8 mouse cellular contexts compared by ENCODE assay signal in the genomic region with DNA sequence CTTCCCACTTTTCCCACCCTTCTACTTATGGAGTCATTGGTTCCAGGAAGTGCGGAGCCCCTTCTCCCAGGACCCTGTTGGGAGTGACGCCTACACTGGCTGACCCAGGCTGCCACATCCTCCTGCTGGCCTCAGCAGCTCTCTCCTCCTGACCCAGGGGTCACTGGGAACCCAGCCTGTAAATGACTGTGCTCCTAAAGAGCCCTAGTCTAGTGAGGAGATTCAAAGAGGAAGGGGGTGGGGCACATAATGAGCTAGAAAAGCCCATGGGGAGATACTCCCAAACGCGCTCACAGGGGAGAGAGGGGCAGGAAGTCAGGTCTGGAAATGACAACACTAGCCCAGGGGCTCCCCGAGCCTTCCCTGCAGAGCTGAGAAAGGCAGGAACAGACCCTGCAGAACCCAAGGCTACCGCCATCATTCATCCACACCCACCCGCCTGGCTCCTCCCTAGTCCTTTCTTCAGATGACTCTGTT. TPM values are rescaled to one million over a fixed set of nuclear protein-coding genes. Genes with fewer than 3 reads are reported as not detected.
DNase-seq lines count a peak whose midpoint lies in the region; ATAC-seq lines count a peak whose summit lies in the region.

No protein-coding gene starts in this region.

- 0 out of 2 replicates have a peak, but pooled peaks have one; percentile 37 for ATAC-seq in forebrain, embryonic 15.5 days (replicated peaks)
- ATAC-seq in hindbrain, embryonic 13.5 days (ENCODE audit: low FRiP score): peak; percentile 52
- ATAC-seq in limb, embryonic 15.5 days (ENCODE audit: insufficient number of reproducible peaks, low FRiP score, low TSS enrichment, low read depth): no peak
- ATAC-seq in midbrain, embryonic 14.5 days (ENCODE audit: low FRiP score, low TSS enrichment): no peak

- H3K9ac ChIP-seq in forebrain, embryonic 15.5 days (replicated peaks): no peak overlapping the region
- H3K9ac ChIP-seq in hindbrain, embryonic 13.5 days: peak overlapping the region; percentile 55
- no peak overlapping the region for H3K9ac ChIP-seq in limb, embryonic 15.5 days
- H3K9ac ChIP-seq in midbrain, embryonic 14.5 days (replicated peaks; ENCODE audit: low read length): no peak overlapping the region

- H3K4me2 ChIP-seq in forebrain, embryonic 15.5 days (replicated peaks): no peak overlapping the region
- H3K4me2 ChIP-seq in hindbrain, embryonic 13.5 days: peak overlapping the region; percentile 40
- H3K4me2 ChIP-seq in limb, embryonic 15.5 days: peak overlapping the region; percentile 27
- peak overlapping the region; percentile 27; the same call in 1 of the 2 replicates for H3K4me2 ChIP-seq in midbrain, embryonic 14.5 days (ENCODE audit: low read length)

- H3K36me3 ChIP-seq in forebrain, embryonic 15.5 days: no peaks in the 10 kb centered on the region
- H3K36me3 ChIP-seq in hindbrain, embryonic 13.5 days: no peaks in the 10 kb centered on the region
- no peaks in the 10 kb centered on the region for H3K36me3 ChIP-seq in limb, embryonic 15.5 days
- H3K36me3 ChIP-seq in midbrain, embryonic 14.5 days (ENCODE audit: control insufficient read depth, insufficient read depth, low read length): no peaks in the 10 kb centered on the region

- H3K4me1 ChIP-seq in forebrain, embryonic 15.5 days: peaks cover 37% of the 10 kb centered on the region
- peaks cover 59% of the 10 kb centered on the region for H3K4me1 ChIP-seq in hindbrain, embryonic 13.5 days (replicated peaks)
- peaks cover 53% of the 10 kb centered on the region for H3K4me1 ChIP-seq in limb, embryonic 15.5 days
- H3K4me1 ChIP-seq in midbrain, embryonic 14.5 days (ENCODE audit: control insufficient read depth, insufficient read depth, low read length): peaks cover 39% of the 10 kb centered on the region

- DNase-seq in adrenal gland, postnatal 36 days: peak; percentile 27 to 69
- DNase-seq in midbrain, embryonic 14.5 days: no peak
- no peak for DNase-seq in cerebellum, adult 11-12 months
- no peak for DNase-seq in natural killer cell, adult 2 months (ENCODE audit: low spot score in 2 of 2)
- DNase-seq in right cerebral cortex, postnatal 10 days (ENCODE audit: low spot score in 2 of 2): no peak

- no peak overlapping the region for H3K4me3 ChIP-seq in forebrain, embryonic 15.5 days
- H3K4me3 ChIP-seq in hindbrain, embryonic 13.5 days: no peak overlapping the region
- peak overlapping the region; percentile 4; the same call in 1 of the 2 replicates for H3K4me3 ChIP-seq in limb, embryonic 15.5 days
- no peak overlapping the region for H3K4me3 ChIP-seq in midbrain, embryonic 14.5 days (replicated peaks; ENCODE audit: low read depth, low read length)

- H3K27ac ChIP-seq in forebrain, embryonic 15.5 days (replicated peaks): no peak overlapping the region
- peak overlapping the region; percentile 81 for H3K27ac ChIP-seq in hindbrain, embryonic 13.5 days
- peak overlapping the region; percentile 62 for H3K27ac ChIP-seq in limb, embryonic 15.5 days
- peak overlapping the region; percentile 66 for H3K27ac ChIP-seq in midbrain, embryonic 14.5 days (replicated peaks; ENCODE audit: low read depth, low read length)

- 23% methylated on average over 7 of the region's 7 CpGs for WGBS in forebrain, embryonic 15.5 days
- 7% methylated on average over 7 of the region's 7 CpGs for WGBS in hindbrain, embryonic 13.5 days
- 8% methylated on average over 7 of the region's 7 CpGs for WGBS in limb, embryonic 15.5 days
- 20% methylated on average over 7 of the region's 7 CpGs for WGBS in midbrain, embryonic 14.5 days

- H3K9me3 ChIP-seq in forebrain, embryonic 15.5 days: no peaks in the 10 kb centered on the region
- no peaks in the 10 kb centered on the region for H3K9me3 ChIP-seq in hindbrain, embryonic 13.5 days
- H3K9me3 ChIP-seq in limb, embryonic 15.5 days: no peaks in the 10 kb centered on the region
- no peaks in the 10 kb centered on the region for H3K9me3 ChIP-seq in midbrain, embryonic 14.5 days (ENCODE audit: control insufficient read depth, low read length)

- H3K27me3 ChIP-seq in forebrain, embryonic 15.5 days: no peaks in the 10 kb centered on the region
- no peaks in the 10 kb centered on the region for H3K27me3 ChIP-seq in hindbrain, embryonic 13.5 days
- no peaks in the 10 kb centered on the region for H3K27me3 ChIP-seq in limb, embryonic 15.5 days
- no peaks in the 10 kb centered on the region for H3K27me3 ChIP-seq in midbrain, embryonic 14.5 days (ENCODE audit: control insufficient read depth, insufficient read depth, low read length)

RNA-seq across cellular contexts. Expression of a gene that starts 17.9 kb away (rescaled TPM):
- 10 to 100 TPM; 10.0 to 13.6 TPM for total RNA-seq in adrenal gland, postnatal 36 days (2021)
- 14.2 and 14.6 TPM in 2 replicates for polyA plus RNA-seq in forebrain, embryonic 15.5 days (2015; fragmentation: Nextera tagmentation; extraction: Ambion mirVana)
- polyA plus RNA-seq in hindbrain, embryonic 13.5 days (2015; fragmentation: Nextera tagmentation; extraction: Ambion mirVana): 25.4 and 27.5 TPM in 2 replicates
- polyA plus RNA-seq in limb, embryonic 15.5 days (2015; fragmentation: Nextera tagmentation; extraction: Ambion mirVana): 16.6 and 21.7 TPM in 2 replicates
- 23.3 and 31.5 TPM in 2 replicates for polyA plus RNA-seq in midbrain, embryonic 14.5 days (2014; fragmentation: Nextera tagmentation; extraction: Ambion mirVana)

RNA-seq across cellular contexts. Expression of a gene that starts 34.0 kb away (rescaled TPM):
- 10 to 100 TPM; 21.4 to 26.9 TPM for total RNA-seq in adrenal gland, postnatal 36 days (2021)
- 49.4 and 55.6 TPM in 2 replicates for polyA plus RNA-seq in forebrain, embryonic 15.5 days (2015; fragmentation: Nextera tagmentation; extraction: Ambion mirVana)
- polyA plus RNA-seq in hindbrain, embryonic 13.5 days (2015; fragmentation: Nextera tagmentation; extraction: Ambion mirVana): 41.4 and 46.9 TPM in 2 replicates
- polyA plus RNA-seq in limb, embryonic 15.5 days (2015; fragmentation: Nextera tagmentation; extraction: Ambion mirVana): 36.6 and 48.3 TPM in 2 replicates
- polyA plus RNA-seq in midbrain, embryonic 14.5 days (2014; fragmentation: Nextera tagmentation; extraction: Ambion mirVana): 34.5 and 48.7 TPM in 2 replicates

RNA-seq across cellular contexts. Expression of a gene that starts 45.8 kb away (rescaled TPM):
- 1 to 10 TPM in 1 of 2 experiments, not detected in 1; 1.1 TPM for total RNA-seq in adrenal gland, postnatal 36 days (2021)
- polyA plus RNA-seq in forebrain, embryonic 15.5 days (2015; fragmentation: Nextera tagmentation; extraction: Ambion mirVana): 2.0 TPM in 1 of 2 replicates, not detected in the other
- 2.1 TPM in 1 of 2 replicates, not detected in the other for polyA plus RNA-seq in hindbrain, embryonic 13.5 days (2015; fragmentation: Nextera tagmentation; extraction: Ambion mirVana)
- 1.6 and 3.1 TPM in 2 replicates for polyA plus RNA-seq in limb, embryonic 15.5 days (2015; fragmentation: Nextera tagmentation; extraction: Ambion mirVana)
- 0.58 TPM in 1 of 2 replicates, not detected in the other for polyA plus RNA-seq in midbrain, embryonic 14.5 days (2014; fragmentation: Nextera tagmentation; extraction: Ambion mirVana)

RNA-seq across cellular contexts. Expression of a gene that starts 52.7 kb away (rescaled TPM):
- 100 to 1,000 TPM; 225 to 242 TPM for total RNA-seq in adrenal gland, postnatal 36 days (2021)
- polyA plus RNA-seq in forebrain, embryonic 15.5 days (2015; fragmentation: Nextera tagmentation; extraction: Ambion mirVana): 333 and 354 TPM in 2 replicates
- 410 and 414 TPM in 2 replicates for polyA plus RNA-seq in hindbrain, embryonic 13.5 days (2015; fragmentation: Nextera tagmentation; extraction: Ambion mirVana)
- polyA plus RNA-seq in limb, embryonic 15.5 days (2015; fragmentation: Nextera tagmentation; extraction: Ambion mirVana): 272 and 308 TPM in 2 replicates
- polyA plus RNA-seq in midbrain, embryonic 14.5 days (2014; fragmentation: Nextera tagmentation; extraction: Ambion mirVana): 404 and 530 TPM in 2 replicates

Comparison
In these comparisons a context has a peak if more than half of its experiments do, and no peak if none do; other contexts are left out.
1. DNase-seq: peak in adrenal gland, postnatal 36 days (2 of 2); none in midbrain, embryonic 14.5 days (single experiment), cerebellum, adult 11-12 months (single experiment), natural killer cell, adult 2 months (0 of 2) and right cerebral cortex, postnatal 10 days (0 of 2).
2. ATAC-seq: peak in forebrain, embryonic 15.5 days (single experiment) and hindbrain, embryonic 13.5 days (single experiment); none in limb, embryonic 15.5 days (single experiment) and midbrain, embryonic 14.5 days (single experiment).